8 mouse cellular contexts compared by ENCODE assay signal in genomic region chr1:106714530-106714981, GRCm38 (mm10). TPM values are rescaled to one million over a fixed set of nuclear protein-coding genes. Genes with fewer than 3 reads are reported as not detected.
DNase-seq lines count a peak whose midpoint lies in the region; ATAC-seq and TF ChIP-seq lines count a peak whose summit lies in the region.

No protein-coding gene starts in this region.

- intact Hi-C loops in gastrocnemius, adult 2 months (cut with DNase I), result loop anchor here (5.0 kb wide), 1 partner anchor 82 kb away; no protein-coding TSS in a partner anchor
- intact Hi-C loops in gastrocnemius, postnatal 14 days (cut with DNase I; ENCODE audit: low total_unique reads), result no loop called here
- intact Hi-C loops in left cerebral cortex, postnatal 25 days (cut with DNase I), result loop anchor here (1.0 to 10.0 kb wide), 5 partner anchors 45 to 722 kb away; partner anchors contain the start of genes Kdsr, Phlpp1 and Zcchc2

- 4% methylated on average over 21 of the region's 21 CpGs for WGBS in intestine, postnatal 0 days
- WGBS in neural tube, embryonic 12.5 days, result 7% methylated on average over 21 of the region's 21 CpGs

- no peaks in the 10 kb centered on the region for H3K36me3 ChIP-seq in intestine, postnatal 0 days (ENCODE audit: control insufficient read depth, insufficient read depth)
- H3K36me3 ChIP-seq in neural tube, embryonic 12.5 days, result no peaks in the 10 kb centered on the region

- TF ChIP-seq POLR2A in cortical plate, adult 2 months (IDR thresholded peaks at IDR 0.05; ENCODE audit: extremely low read depth, insufficient read depth, low read length), result no peak

- peak overlapping the region; percentile 91 for H3K4me3 ChIP-seq in gastrocnemius, adult 2 months
- H3K4me3 ChIP-seq in cortical plate, adult 2 months (ENCODE audit: insufficient read depth, low read length), result peak overlapping the region; percentile 77
- H3K4me3 ChIP-seq in intestine, postnatal 0 days (ENCODE audit: low read depth, low read length), result peak overlapping the region; percentile 85
- H3K4me3 ChIP-seq in neural tube, embryonic 12.5 days, result peak overlapping the region; percentile 77

- no peak for DNase-seq in gastrocnemius, adult 2 months
- DNase-seq in gastrocnemius, postnatal 14 days, result no peak
- DNase-seq in 3T3-L1 (ENCODE audit: low read depth, low spot score), result peak; percentile 54
- no peak for DNase-seq in left cerebral cortex, postnatal 25 days (ENCODE audit: low spot score in 2 of 2)
- no peak for DNase-seq in c-Kit-positive CD71-positive TER-119-positive erythroid progenitor cells, embryonic 14.5 days (ENCODE audit: low spot score)

- H3K27me3 ChIP-seq in intestine, postnatal 0 days (replicated peaks; ENCODE audit: control insufficient read depth, insufficient read depth, low read length), result no peaks in the 10 kb centered on the region
- no peaks in the 10 kb centered on the region for H3K27me3 ChIP-seq in neural tube, embryonic 12.5 days (replicated peaks)

- TF ChIP-seq CTCF in gastrocnemius, adult 2 months (IDR thresholded peaks at IDR 0.05), result no peak
- TF ChIP-seq CTCF in cortical plate, adult 2 months (IDR thresholded peaks at IDR 0.05; ENCODE audit: extremely low read depth, insufficient read depth, low read length), result no peak
- no peak for TF ChIP-seq CTCF in intestine, postnatal 0 days (IDR thresholded peaks at IDR 0.05; ENCODE audit: low read depth)

- no peaks in the 10 kb centered on the region for H3K9me3 ChIP-seq in intestine, postnatal 0 days (ENCODE audit: control insufficient read depth)
- H3K9me3 ChIP-seq in neural tube, embryonic 12.5 days, result no peaks in the 10 kb centered on the region

- H3K4me1 ChIP-seq in cortical plate, adult 2 months (ENCODE audit: control insufficient read depth, insufficient read depth, low read length), result 0 out of 2 replicates have a peak, but pooled peaks cover 1% of the 10 kb centered on the region
- 0 out of 2 replicates have a peak, but pooled peaks cover 3% of the 10 kb centered on the region for H3K4me1 ChIP-seq in intestine, postnatal 0 days (replicated peaks; ENCODE audit: control insufficient read depth, insufficient read depth, low read length)
- H3K4me1 ChIP-seq in neural tube, embryonic 12.5 days, result peaks cover 10% of the 10 kb centered on the region

- H3K4me2 ChIP-seq in intestine, postnatal 0 days (replicated peaks; ENCODE audit: low read depth), result peak overlapping the region; percentile 92
- H3K4me2 ChIP-seq in neural tube, embryonic 12.5 days (replicated peaks), result peak overlapping the region; percentile 88

- peak overlapping the region; percentile 70 for H3K9ac ChIP-seq in intestine, postnatal 0 days (ENCODE audit: low read depth, low read length)
- H3K9ac ChIP-seq in neural tube, embryonic 12.5 days, result peak overlapping the region; percentile 86

- no peak; the same call in 1 of the 2 replicates for ATAC-seq in intestine, postnatal 0 days
- ATAC-seq in neural tube, embryonic 12.5 days (ENCODE audit: low FRiP score, low read depth), result peak; percentile 79

- H3K27ac ChIP-seq in gastrocnemius, adult 2 months, result peak overlapping the region; percentile 85
- H3K27ac ChIP-seq in cortical plate, adult 2 months (ENCODE audit: insufficient read depth, low read length), result no peak overlapping the region
- peak overlapping the region; percentile 75; the same call in 1 of the 2 replicates for H3K27ac ChIP-seq in intestine, postnatal 0 days (ENCODE audit: low read depth, low read length)
- H3K27ac ChIP-seq in neural tube, embryonic 12.5 days, result peak overlapping the region; percentile 74

RNA-seq across cellular contexts. Expression of gene Bcl2, which starts 0.5 kb away (rescaled TPM):
- 1 to 10 TPM; 1.6 to 2.1 TPM for total RNA-seq in gastrocnemius, adult 2 months (2021)
- total RNA-seq in gastrocnemius, postnatal 14 days (2021), result 1 to 10 TPM; 3.4 to 3.6 TPM
- 4.5 and 4.7 TPM in 2 replicates for polyA plus RNA-seq in cortical plate, adult 2 months (2012; rRNA removed)
- polyA plus RNA-seq in intestine, postnatal 0 days (2015; fragmentation: Nextera tagmentation; extraction: Ambion mirVana), result 3.4 and 3.9 TPM in 2 replicates
- polyA plus RNA-seq in neural tube, embryonic 12.5 days (2016; fragmentation: Nextera tagmentation; extraction: Ambion mirVana), result 10.4 and 11.5 TPM in 2 replicates
- 10 to 100 TPM; 15.5 to 16.1 TPM for total RNA-seq in left cerebral cortex, postnatal 25 days (2021)

RNA-seq across cellular contexts. Expression of gene Kdsr, which starts 45.0 kb away (rescaled TPM):
- total RNA-seq in gastrocnemius, adult 2 months (2021), result 1 to 10 TPM; 3.9 to 4.4 TPM
- 1 to 10 TPM; 4.5 to 5.9 TPM for total RNA-seq in gastrocnemius, postnatal 14 days (2021)
- 18.7 and 20.5 TPM in 2 replicates for polyA plus RNA-seq in cortical plate, adult 2 months (2012; rRNA removed)
- 10.8 and 11.3 TPM in 2 replicates for polyA plus RNA-seq in intestine, postnatal 0 days (2015; fragmentation: Nextera tagmentation; extraction: Ambion mirVana)
- polyA plus RNA-seq in neural tube, embryonic 12.5 days (2016; fragmentation: Nextera tagmentation; extraction: Ambion mirVana), result 8.3 and 8.7 TPM in 2 replicates
- 10 to 100 TPM; 24.4 to 25.9 TPM for total RNA-seq in left cerebral cortex, postnatal 25 days (2021)
